Mouse (Mus musculus) common myeloid progenitor, adult 5-6 weeks (primary cell): Measurements from ENCODE around the gene Pip4k2b. TPM values are rescaled to one million over a fixed set of nuclear protein-coding genes. Genes with fewer than 3 reads are reported as not detected.
"Not testable (repeated sequence)": the region's sequence is repeated elsewhere in the genome, so short reads cannot be mapped to it uniquely, and the experiment has no call there.

Experiments
- ATAC-seq: replicated peaks from 2 replicates; pipeline ENCODE4 v1.8.0; 2016; ENCODE audit warnings: low read depth, mild to moderate bottlenecking, moderate TSS enrichment, inconsistent platforms; ENCODE audit not compliant: poor library complexity, severe bottlenecking
- total RNA-seq: library from RNA; stranded (forward); fragments of 200-1000, 187-1606 nt; gene quantifications from 2 replicates; pipeline ENCODE4 v1.2.3, GENCODE M21; 2017

Gene Pip4k2b
- total RNA-seq, 1 experiment from 2014 or later = 55.8 TPM

DNA sequence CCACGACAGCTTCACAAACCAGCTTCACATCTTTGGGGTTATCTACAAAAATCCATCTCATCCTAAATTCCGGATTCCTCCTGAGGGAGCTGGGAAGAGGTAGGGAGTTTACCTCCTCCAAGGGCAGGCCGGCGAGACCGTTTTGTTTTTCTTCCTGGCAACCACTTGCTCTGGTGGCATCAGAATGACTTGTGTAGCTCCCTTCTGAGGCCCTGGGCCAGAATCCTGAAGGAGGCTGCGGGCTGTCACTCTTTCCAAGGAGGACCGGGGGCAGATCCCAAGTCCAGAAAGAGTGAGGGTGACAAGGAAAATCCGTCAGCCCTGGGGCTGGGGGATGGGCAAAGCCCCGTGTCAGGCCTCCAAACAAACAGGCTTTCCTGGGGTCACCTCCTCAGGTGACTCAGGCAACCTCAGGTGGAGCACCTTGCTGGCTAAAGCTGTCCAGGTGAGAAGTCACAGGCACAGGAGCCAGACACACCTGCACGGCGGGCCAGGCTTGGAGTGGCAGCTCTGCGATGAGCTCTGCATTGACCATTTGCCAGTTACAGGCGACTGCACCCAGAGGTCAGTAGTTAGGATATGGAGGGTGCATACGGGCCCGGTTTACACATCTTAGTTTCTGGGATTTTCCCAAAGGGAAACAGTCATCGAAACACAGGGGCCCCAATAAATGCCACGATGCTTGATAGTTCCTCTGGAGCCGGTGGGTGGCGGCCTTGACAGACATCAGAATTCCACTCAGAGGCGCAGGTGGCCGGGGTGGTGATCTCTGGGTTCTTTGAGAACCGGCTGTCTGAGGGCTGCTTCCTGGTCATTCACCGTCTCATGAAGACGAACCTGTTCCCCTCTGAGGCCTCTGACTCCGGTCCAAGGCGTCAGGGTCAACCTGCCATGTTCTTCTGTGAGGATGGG lies 26.9 kb downstream of the Pip4k2b start:
- no peak for ATAC-seq

DNA sequence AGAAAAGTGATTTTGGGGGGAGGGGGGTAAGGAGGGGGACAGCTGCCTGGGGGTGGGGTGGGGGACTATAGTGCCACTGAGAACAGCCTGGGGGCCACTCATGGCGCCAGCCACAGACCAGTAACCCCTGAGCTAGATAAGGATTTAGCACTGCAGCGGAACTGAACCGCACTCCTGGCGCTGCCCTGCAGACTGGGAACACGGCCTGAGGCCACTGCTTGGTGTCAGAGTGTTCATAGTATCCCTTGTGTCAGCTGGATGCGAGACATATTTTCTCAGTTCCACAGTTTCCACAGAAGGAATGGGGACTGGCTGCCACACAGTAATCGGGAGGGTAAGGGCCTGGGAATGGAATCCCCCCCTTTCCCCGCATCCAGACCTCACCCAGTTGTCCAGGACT lies 28.5 kb downstream of the Pip4k2b start:
- no peak for ATAC-seq

DNA sequence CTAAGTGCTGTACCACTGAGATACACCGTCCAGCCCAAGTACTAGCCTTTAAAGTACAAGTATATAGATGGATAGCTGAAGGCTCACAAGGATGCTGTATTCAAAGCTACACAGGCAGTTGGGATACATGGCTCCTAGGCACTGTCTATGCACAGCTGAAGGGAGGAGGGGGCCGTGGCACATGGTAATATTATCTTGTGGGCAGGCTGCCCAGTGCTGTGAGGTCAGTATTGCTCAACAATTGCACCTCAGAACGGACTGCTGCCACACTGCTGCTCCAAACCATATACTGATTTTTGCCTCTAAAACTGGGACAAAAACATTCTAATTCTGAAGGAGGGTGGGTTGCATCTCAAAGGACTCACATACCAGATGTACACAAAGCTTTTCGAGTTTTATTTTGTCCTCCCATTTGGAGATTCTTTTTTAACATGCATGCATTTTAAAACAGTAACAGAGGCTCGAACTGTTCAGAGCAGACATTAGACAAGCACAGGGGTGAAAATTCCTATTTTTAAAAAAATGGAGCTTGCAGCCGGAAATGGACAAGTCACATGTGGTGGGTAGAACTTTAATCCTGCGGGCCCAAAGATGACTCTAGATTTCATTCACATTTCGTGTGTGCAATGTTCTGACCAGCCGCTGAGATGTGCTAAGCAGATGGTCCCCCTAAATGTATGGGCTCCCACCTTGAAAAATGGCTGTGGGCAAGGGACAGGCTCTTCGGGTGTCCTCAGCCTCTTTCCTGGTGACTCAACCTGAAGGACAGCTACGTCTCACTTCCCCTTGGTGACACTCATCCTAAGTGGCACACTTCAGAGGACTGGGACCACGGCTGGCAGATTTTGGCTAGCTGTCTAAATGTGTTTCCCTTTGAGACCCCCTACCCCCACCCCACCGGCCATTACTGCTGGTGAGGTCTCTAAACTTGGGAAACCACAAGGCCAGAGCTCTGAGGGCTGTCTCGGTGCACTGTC lies 29.4 kb downstream of the Pip4k2b start:
- ATAC-seq = no peak

DNA sequence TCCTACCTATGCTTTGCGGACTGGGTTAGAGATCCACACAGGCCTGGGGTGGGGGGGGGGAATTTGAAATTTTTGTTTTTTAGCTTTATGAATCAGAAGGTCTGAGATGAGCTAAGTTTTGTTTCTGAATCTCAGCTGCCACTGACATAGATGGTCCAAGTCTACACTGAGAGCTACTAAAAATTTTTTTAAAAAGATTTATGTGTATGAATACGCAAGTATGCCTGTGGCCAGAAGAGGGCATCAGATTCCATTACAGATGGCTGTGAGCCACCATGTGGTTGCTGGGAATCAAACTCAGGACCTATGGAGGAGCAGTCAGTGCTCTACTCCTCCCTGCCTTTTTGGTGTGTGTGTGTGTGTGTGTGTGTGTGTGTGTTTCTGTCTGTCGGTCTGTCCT lies 30.1 kb downstream of the Pip4k2b start:
- ATAC-seq = no peak

DNA sequence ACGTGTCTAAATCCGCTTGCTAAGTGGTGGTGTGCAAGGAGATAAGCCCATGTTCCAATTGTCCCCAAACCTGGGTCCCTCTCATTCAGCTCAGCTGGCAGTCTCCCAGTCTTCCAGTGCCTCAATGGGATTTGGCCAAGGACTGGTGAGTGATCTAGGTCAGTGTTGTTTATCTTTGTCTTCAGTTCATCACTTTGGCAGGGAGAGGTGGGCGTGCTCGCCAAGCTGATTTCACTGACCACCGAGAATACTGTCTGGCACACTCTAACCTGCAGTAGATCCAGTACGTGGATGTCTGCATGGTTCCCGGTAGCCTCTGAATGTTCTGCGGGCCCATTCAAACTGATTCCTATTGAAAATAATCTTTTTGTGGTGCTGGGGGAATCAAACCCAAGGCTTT lies 30.6 kb downstream of the Pip4k2b start:
- no peak for ATAC-seq

DNA sequence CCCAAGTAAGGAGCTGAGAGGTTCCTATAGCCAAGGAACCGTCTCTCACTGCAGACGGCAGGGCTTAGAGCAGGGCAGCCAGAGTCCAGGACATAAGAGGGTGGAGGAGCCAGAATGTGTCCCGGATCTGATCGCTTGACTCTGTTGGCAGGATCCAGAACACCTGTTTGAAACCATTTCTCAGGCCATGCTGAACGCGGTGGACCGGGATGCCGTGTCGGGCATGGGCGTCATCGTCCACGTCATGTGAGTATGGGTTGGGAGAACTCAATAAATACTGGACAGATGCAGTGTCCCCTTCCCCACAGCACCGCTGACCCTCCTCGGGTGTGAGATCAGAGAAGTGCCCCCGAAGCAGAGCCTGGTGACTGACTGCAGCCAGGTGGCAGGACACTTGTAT lies 32.2 kb downstream of the Pip4k2b start:
- no peak for ATAC-seq

DNA sequence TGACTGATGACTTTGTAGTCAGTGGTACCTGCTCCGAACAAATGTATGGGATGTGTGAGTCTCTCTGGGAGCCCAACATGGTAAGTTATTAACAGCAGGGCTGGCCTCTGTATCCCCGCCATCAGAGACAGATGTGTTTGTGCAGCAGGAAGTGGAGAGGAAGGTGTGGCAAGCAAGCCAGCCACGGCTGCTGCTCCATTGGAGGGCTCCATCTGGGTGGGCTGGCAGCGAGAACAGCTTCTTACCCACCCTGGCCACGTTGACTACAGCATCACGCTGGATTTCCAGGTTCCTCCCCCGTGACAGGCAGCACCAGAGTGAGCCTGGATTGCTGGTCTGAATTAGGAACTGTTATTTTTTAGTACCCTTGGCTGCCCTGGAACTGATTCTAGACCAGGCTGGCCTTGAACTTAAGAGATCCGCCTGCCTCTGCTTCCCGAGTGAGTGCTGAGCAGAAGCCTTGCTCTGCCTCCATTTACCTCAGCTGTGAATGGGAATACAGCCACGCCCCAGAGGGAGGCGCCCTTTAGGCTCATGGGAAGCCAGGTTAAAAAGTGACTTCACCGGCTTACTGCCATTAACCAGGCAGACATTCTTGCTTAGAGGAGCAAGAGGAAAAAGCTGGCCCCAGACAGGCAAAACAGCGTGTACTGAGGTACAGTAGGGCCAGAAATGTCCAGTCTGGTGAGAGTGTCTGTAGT lies 33.2 kb downstream of the Pip4k2b start:
- 0 out of 2 replicates have a peak, but pooled peaks have one; percentile 30 for ATAC-seq

DNA sequence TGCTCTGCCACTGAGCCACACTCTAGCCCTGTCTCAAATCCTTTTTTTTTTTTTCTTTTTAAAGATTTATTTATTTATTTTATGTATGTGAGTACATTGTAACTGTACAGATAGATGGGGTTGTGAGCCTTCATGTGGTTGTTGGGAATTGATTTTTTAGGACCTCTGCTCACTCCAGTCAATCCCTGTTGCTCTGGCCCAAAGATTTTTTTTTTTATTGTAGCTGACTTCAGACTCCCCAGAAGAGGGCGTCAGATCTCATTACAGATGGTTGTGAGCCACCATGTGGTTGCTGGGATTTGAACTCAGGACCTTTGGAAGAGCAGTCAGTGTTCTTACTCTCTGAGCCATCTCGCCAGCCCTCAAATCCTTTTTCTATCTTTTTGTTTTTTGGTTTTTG lies 34.4 kb downstream of the Pip4k2b start:
- not testable (repeated sequence) for ATAC-seq

DNA sequence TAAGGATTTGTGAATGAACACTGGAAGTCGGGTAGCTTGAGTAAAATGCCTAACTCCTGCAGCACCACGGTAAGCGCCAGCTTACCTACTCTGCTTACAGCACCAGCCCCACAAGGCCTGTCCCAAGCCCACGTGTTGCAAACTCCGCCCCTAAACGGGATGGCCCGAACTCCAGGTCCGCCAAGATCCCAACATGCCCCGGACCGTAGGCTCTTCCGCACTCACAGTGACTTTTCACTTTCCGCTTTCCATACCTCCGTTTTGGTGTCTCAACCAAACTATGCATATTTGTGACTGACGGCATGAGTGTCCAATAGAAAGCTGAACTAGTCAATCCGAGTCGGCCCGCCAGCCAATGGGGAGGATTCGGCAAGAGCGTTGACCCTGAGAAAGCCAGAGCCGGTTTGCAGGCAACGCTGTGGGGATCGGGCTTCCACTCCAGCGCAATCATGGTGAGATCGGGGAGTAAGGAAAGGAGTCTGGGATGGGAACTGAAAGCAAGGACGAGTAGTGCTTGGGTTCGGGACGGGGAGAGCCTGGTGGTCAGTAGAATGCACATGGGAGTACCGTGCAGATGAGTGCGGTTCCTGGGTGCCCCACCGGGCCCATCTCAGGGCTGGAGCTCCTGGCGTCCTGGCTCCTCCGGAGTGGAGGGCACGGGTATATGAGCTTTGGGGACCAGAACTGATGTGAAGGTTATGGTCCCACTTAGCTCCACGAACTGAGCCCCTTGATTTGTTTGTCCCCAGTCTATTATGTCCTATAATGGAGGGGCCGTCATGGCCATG lies 41.3 kb downstream of the Pip4k2b start, which contains the start of gene Psmb3:
TSS of gene Psmb3 (plus strand) at position 361 of the 788 bp plus-strand sequence.
- ATAC-seq = peak; percentile 83

DNA sequence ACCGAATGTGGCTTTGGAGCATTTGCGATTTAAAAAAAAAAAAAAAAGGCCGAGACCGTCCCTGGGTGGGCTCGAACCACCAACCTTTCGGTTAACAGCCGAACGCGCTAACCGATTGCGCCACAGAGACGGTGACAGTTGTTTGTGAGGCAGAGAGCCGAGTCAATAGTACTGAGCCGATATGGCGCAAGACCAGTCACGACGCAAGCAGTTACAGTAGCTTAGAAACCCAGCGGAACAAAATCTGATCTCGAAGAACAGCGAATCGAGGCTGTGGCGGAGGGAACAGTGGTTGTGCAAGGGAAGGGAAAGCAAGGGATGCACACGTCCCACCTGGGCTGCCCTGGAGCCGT lies 42.1 kb downstream of the Pip4k2b start:
- ATAC-seq = peak; percentile 43

DNA sequence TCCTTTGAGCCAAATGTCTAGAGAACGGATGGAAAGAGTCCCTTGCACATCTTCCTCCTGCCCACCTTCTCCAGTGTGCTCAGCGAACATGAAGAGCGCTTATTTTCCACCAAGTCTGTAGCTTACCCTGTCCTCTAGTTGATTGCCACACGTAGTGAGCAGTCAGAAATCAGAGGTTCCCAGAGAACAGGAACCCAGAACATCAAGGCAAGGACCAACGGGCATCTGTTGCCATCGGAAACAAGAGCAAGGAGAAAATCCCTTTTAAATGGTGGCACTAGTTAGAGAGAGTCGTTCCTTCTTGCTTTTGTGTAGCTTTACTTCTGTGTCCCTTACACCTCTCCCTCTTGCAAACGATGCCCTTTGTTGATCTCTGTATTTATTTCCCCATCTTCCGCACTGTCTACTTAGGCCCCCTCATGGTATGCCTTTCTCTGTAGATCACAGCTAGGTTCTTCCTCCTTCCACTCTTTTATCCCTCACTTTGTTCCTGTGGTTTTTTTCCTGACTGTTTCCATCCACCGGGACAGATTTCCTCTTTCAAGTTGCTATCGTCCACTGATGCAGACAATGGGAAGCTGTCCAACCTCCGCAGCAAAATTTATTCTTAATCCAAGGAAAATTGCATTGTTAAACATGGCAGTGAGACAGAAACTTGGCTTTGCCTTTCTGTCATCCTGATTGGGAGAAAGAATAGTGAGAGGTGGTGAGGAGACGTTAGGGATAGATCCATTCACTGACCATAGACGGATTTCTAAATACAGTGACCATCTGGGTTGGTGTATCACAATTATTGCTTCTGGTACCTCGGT lies 42.7 kb downstream of the Pip4k2b start:
- ATAC-seq = no peak

DNA sequence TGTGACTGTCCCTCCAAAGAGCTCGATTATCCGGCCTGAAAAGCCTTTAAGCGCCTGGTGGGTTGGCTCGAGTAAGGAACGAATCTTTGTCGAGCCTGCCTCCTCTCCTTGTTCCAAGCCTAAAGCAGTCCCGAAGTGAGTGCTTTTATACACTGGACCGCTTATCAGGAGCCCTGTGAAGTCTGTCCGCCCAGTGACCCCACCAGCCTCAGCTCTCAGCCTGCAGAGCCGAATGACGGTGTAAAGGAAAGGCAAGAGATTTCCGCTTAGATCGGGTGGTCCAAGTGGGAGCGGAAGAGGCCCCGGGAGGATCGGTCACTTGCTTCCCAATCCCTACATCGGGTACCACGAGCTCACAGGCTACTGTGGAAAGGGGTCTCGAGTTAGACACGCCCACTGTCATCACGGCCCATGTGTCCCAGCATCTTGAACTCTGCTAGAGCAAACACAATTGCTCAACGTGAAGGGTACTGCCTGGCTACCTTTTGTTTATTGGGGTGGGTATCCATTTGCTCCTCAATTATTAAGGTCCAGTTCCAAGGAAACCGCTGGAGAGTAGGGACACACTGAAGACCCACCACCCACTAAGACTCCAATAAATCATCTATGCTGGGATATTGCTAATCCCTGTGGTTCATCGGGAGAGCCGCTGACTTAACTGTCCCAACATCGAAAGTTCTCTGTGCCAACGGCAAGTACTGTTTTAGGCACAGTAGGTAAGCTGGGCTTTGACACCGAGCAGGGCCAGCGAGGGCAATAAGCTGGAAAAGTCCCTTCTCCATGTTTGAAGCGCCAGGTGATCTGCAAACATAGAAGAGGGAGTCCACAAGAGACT lies 43.5 kb downstream of the Pip4k2b start:
- no peak for ATAC-seq

DNA sequence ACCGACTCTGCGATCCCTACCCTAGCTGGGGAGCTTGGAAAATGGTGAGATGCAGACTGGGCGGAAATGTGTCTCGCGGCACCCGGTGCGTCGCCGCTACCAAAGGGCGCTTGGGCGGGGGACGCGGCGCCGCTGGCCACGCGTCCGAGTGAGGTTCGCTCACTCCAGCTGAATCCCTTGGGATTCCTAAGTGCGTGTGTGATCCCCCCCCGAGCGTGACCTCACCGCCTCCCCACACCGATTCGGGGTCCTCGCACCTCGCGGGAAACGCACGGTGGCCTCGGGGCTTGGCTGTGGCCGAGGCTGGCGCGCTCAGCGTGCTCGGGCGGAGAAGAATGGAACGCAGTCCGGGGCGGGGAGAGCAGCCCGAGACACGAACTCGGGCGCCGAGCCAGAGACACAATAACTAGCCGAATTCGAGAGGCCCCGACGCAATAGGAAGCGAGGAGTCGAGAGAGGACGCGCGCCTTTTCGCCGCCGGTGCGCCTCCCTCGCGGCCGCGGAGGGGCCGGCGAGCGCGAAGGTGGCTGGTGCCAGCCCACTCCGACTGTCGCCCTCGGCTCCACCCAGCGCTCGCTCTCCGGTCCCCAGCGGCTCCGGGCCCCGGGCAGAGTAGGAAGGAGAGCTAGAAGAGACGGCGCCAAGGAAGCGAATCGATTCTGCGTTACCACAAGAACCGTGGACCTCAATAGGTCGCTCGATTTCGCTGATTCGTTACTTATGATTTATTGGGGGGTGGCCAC lies 44.3 kb downstream of the Pip4k2b start, which contains the start of gene Pcgf2:
TSS of gene Pcgf2 (minus strand) at position 495 of the 743 bp plus-strand sequence.
- no peak for ATAC-seq

DNA sequence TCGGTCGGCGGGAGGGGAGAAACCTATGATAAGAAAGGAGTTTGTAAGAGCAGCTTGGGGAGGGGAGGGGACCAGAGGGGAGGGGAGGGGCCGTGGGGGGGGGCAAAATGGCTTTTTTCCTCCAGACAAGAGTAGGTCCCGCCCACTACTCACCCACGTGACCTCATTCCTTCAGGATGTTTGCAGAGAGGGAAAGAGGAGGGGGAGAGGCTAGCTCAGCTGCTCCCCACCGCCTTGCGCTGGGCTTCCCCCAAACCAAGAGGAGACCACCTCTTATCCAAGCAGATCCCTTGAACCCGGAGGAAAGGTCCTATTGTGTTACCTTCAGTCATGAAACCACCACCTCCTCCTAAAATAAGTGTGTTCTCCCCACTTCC lies 44.9 kb downstream of the Pip4k2b start:
- ATAC-seq = no peak

DNA sequence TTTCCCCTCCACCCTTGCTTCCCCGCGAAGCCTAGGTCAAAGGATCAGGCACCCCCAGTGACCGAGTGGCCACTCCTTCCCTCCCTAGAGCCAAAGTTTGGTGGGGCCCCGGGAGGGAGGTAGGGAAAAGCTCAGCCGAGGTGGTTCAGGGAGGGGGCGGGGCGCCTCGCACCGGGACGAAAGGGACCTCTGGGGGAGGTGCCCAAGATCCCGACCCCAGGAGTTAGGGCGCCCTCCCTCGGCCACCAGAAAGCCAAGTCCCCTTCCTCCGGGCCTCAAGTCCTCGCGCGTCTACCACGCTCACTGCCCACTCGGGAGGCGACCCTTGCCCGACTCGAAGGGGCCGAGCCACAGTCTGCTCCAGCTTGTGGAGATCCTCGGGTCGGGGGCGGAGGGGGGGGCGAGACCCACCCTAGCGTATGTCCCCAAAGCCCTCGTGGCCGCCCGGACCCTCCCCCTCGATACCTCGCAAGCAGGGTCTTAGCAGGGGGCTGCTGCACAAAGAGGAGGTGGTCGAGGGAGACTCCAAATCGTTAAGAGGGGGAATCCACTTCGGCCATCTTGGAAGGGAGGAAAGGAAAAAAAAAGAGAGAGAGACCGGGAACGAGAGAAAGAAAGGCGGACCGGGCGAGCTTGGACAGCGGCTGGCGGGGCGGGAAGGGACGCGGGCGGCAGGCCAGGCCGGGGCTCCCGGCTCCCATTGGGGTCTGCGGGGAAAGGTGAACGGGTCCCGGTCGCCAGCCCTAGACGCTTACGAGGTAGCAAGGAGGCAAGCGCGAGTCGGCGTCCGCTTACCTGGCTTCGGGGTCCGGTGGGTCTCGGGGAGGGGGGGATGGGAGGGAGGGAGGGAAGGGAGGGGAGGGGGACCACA lies 45.5 kb downstream of the Pip4k2b start:
- ATAC-seq = no peak

DNA sequence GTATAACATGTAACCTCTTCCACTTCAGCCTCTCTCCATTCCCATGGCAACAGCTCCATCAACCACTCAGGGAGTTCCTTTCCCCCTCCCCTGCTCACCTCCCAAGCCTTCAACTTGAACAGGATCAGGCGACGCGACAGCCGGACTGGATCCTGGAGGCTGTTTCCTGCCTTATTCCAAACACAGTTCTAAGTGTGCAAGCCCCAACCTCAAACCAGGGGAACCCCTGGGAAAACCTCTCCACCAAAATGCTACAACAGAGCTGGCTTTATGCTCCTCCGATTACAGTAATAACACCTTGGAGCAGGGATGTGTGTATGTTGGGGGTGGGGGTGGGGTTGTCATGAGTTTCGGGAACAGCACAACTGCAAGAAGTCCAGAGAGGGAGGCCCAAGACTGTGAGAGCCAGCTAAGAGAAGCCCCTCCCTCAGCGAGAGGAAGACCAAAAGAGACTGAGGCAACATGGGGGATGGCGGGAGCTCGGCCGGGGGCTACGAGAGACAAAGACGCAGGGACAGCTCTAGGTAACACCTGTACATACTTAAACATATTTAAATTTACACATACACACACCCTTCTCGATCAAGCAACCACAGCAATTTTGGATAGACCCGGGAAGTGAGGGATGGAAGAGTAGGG lies 46.5 kb downstream of the Pip4k2b start:
- no peak for ATAC-seq
